Mouse (Mus musculus) olfactory bulb, adult 2 months (tissue): ENCODE measurements at regions not wholly inside any gene's neighbourhood (a gene's known extent, or its start where the extent isn't known, plus 50 kb on each side); places are given as distances from the start of the nearest gene placed in this dataset.

Experiments used
- H3K27ac ChIP-seq: fragments of 200-500 bp; 2 replicates; pipeline ENCODE4 v1.5.1; 2012; ENCODE audit warnings: low read depth, low read length; ENCODE audit not compliant: insufficient read depth
- H3K4me1 ChIP-seq: fragments of 200-500 bp; 2 replicates; pipeline ENCODE4 v1.6.1; 2012; ENCODE audit warnings: low read length; ENCODE audit not compliant: control insufficient read depth, insufficient read depth
- H3K4me3 ChIP-seq: fragments of 200-500 bp; 2 replicates; pipeline ENCODE4 v1.5.1; 2012; ENCODE audit warnings: mild to moderate bottlenecking, low read depth, low read length, moderate library complexity; ENCODE audit not compliant: insufficient read depth
- CTCF ChIP-seq: fragments of 200-500 bp; IDR thresholded peaks from 2 replicates; pipeline ENCODE4 v1.5.1; 2012; ENCODE audit warnings: low read depth, mild to moderate bottlenecking, low read length, moderate library complexity; ENCODE audit not compliant: insufficient read depth
- POLR2A ChIP-seq: fragments of 200-500 bp; IDR thresholded peaks from 2 replicates; pipeline ENCODE4 v1.6.1; 2012; ENCODE audit warnings: mild to moderate bottlenecking, low read depth, low read length, moderate library complexity; ENCODE audit not compliant: insufficient read depth
- WGBS: fragments of 180-500 bp; shearing (Covaris S2); methylation state at CpG from one replicate; pipeline ENCODE4 v1.1.7; 2018; 5-methylcytosine and 5-hydroxymethylcytosine counted together

- no peak overlapping the region for H3K27ac ChIP-seq
- WGBS: 87% methylated on average over 2 of the region's 2 CpGs
- no peaks in the 10 kb centered on the region for H3K4me1 ChIP-seq
- no peak overlapping the region for H3K4me3 ChIP-seq
- TF ChIP-seq CTCF (no peak), POLR2A (no peak)
These were observed 246.6 kb upstream of the Jag1 start for GRCm38 (mm10) chr2:137363006-137363405.

- WGBS: 30% methylated on average over 13 of the region's 13 CpGs
- no peak overlapping the region for H3K4me3 ChIP-seq
- no peak overlapping the region for H3K27ac ChIP-seq
- TF ChIP-seq POLR2A: no peak
- no peak for TF ChIP-seq CTCF
- H3K4me1 ChIP-seq: no peaks in the 10 kb centered on the region
These were observed 240.8 kb upstream of the Jag1 start for GRCm38 (mm10) chr2:137357181-137357738.

- 86% methylated on average over 2 of the region's 2 CpGs for WGBS
- Histone ChIP-seq H3K27ac (no peak overlapping the region), H3K4me3 (no peak overlapping the region), H3K4me1 (no peaks in the 10 kb centered on the region)
- TF ChIP-seq CTCF (no peak), POLR2A (no peak)
These were observed 227.3 kb upstream of the Jag1 start for GRCm38 (mm10) chr2:137343736-137344135.

- no peak overlapping the region for H3K4me3 ChIP-seq
- no peaks in the 10 kb centered on the region for H3K4me1 ChIP-seq
- 95% methylated on average over 8 of the region's 8 CpGs for WGBS
- TF ChIP-seq POLR2A (no peak), CTCF (no peak)
- H3K27ac ChIP-seq: no peak overlapping the region
These were observed 213.6 kb upstream of the Jag1 start for GRCm38 (mm10) chr2:137329995-137330394.

- TF ChIP-seq POLR2A (no peak), CTCF (no peak)
- WGBS: 79% methylated on average over 5 of the region's 5 CpGs
- Histone ChIP-seq H3K4me1 (no peaks in the 10 kb centered on the region), H3K27ac (no peak overlapping the region), H3K4me3 (no peak overlapping the region)
These were observed 207.0 kb upstream of the Jag1 start for GRCm38 (mm10) chr2:137323445-137323844.

DNA sequence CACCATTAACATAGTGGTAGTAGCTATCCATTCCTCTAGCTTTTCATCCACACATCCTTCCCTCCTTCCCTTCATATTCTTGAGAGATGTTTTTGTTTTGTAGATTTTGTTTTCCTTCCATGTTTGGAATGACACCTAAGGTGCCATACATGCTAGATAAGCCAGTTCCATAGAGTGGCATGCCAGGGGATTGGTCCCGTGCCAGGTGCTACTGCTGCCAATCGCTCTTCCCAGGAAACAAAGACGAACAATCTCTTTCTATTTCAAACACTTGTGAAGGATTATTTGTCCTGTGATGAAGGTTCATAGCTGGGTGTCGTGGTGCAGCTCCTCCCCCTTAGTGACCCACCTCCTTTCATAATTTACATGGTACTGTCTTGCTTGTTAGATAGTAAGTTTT, 194.1 kb upstream of the Jag1 start:
- Histone ChIP-seq H3K27ac (no peak overlapping the region), H3K4me3 (no peak overlapping the region), H3K4me1 (no peaks in the 10 kb centered on the region)
- TF ChIP-seq CTCF (no peak), POLR2A (no peak)
- WGBS: 64% methylated on average over 4 of the region's 4 CpGs

DNA sequence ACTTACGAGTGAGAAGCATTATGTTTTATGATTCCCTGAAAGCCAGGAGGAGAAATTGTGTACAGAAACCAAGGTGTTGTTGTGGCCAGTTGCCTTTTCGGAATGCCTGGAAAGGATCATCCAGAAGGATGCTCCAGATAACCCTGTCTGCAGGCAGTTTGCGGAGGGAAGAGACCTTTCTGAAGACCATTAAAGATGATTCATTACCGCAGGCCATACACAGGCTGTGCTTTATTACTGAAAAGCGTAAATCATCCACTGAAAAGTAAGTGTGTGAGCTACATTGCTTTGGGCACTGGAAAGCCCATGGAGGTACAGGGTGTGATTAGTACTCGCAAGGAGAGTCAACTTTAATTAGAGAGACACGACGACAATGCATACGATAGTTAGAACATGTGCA, 191.7 kb upstream of the Jag1 start:
- no peak for TF ChIP-seq POLR2A
- no peak for TF ChIP-seq CTCF
- no peak overlapping the region for H3K27ac ChIP-seq
- no peak overlapping the region for H3K4me3 ChIP-seq
- no peaks in the 10 kb centered on the region for H3K4me1 ChIP-seq
- WGBS: 85% methylated on average over 9 of the region's 9 CpGs

DNA sequence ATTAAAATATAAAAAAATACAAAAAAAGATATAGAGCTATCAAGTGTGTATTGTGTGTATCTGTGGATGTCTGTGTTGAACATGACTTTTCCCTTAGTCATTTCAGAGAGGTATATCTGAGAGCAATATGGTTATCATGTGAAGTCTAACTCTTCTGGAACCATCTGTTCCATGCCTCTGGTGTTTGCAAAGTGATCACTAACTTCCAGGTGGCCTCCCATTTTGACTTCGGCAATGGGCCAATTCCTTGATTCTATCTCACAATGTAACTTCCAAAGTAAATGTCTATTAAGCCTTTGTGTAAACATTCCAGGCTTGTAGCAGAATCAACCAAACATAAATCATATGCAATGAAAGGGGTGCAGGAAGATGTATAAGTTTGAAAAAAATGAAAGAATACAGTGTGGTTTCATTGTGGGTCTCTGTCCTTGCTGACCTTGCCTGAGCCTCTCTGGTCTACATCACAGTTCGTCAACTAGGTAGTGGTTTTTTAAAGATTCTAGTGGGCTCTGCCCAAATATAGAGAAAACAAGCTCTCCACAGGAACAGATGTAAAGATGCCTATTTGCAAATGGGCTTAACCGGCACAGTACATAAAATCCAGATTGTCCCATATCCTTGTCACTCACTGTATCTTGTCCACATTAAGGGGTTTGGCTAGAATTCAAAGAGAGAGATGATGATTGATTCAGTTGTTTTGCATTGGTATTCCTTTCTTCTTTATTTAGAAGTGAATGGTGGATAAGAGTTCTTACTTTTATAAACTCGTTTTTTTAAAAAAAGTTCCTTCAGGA, 185.2 kb upstream of the Jag1 start:
- H3K4me3 ChIP-seq: no peak overlapping the region
- WGBS: 84% methylated on average over 4 of the region's 4 CpGs
- no peak overlapping the region for H3K27ac ChIP-seq
- H3K4me1 ChIP-seq: no peaks in the 10 kb centered on the region
- TF ChIP-seq CTCF: no peak
- TF ChIP-seq POLR2A: no peak

GRCm38 (mm10) chr2:137289231-137289630, 172.8 kb upstream of the Jag1 start:
- WGBS: 80% methylated on average over 3 of the region's 3 CpGs
- no peak for TF ChIP-seq CTCF
- no peak for TF ChIP-seq POLR2A
- Histone ChIP-seq H3K27ac (no peak overlapping the region), H3K4me3 (no peak overlapping the region), H3K4me1 (no peaks in the 10 kb centered on the region)

DNA sequence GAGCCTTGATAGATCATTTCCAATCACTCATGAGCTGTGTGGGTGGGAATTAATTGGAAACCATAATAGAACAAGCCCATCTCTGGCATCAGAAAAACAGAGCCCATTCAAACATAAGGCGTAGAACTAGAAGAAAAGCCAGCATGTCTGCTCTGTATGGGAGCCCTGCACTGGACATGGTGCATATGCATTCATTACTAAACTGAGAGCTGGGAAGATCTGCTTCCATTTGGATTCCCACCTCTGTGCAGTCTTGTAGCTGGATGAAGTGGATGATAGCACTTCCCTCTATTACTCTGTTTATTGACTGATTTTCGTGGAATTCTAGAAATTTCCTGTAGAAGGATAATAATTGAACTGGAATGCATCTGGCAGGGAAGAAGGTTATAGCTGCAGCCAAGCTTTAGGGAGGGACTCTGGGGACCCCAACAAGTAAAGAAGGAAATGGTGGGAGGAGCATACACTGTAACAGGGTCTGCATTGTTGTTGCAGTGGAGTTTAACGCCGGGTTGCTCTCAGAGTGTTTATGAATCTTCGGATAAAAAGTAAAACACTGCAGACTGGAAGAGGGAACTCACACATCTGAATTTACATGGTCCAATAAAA, 155.2 kb upstream of the Jag1 start:
- Histone ChIP-seq H3K4me3 (no peak overlapping the region), H3K4me1 (no peaks in the 10 kb centered on the region), H3K27ac (no peak overlapping the region)
- 59% methylated on average over 5 of the region's 5 CpGs for WGBS
- TF ChIP-seq CTCF: no peak
- TF ChIP-seq POLR2A: no peak
